Mouse (Mus musculus): ENCODE results near the gene Sult2b1.

Gene Sult2b1

DNA sequence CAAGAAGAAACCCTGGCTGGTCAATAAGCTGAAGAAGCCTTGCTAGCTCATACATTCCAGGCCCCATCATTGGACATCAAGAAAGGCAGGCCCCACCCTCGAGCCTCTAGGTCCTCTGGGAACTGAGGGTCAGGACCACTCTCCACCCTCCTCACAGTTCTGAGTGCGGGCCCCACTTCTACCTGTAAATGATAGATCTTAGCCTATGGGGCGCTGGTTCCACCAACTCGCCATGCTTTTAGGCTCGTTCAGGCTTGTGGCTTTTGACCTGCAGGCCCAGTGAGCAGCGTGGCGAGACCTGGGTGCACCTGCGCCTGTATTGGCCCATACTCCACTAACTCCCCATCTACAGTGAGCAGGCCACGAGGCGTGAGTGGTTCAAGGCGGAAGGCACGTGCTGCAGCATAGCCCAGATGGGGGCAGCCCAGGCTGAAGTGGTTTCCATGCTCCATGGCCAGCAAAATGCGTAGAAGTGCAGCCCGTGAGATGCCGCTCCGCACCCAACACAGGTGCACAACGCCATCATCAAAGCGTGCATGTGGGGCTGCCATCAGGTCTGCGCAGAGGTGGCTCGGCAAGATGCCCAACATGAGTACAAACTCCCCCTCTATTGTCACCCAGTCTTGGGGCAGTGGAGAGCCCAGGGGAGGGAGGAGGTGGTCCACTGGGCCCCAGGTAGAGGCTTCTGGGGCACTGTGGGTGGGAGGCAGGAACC, 73.8 kb downstream of the Sult2b1 start:
- no peak for DNase-seq

DNA sequence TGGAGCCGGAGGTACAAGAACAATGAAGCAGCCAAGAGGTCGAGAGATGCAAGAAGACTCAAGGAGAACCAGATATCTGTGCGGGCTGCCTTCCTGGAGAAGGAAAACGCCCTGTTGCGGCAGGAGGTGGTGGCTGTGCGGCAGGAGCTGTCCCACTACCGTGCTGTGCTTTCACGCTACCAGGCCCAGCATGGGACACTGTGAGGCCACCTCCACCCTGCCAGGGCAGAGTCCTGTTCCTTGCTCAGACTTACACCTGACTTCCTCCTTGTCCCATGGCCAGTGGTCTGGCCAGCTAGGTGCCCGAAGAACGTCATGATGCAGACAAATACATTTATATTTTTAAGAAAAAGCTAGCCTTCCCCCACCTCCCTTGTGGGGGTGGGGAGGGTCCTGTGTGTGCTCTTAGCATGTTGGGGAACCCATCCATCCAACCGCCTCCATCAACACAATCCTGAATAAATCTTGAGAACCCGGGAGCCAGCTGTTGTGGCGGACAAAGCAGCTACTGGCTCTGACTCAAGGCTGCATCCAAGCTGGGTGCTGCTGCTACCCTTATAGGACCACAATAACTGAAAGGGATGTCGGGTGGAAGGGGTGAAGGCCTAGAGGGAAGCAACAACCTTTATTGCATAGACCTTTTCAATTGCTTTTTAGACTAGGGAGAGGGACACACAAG, 74.7 kb downstream of the Sult2b1 start:
- DNase-seq, result no peak

DNA sequence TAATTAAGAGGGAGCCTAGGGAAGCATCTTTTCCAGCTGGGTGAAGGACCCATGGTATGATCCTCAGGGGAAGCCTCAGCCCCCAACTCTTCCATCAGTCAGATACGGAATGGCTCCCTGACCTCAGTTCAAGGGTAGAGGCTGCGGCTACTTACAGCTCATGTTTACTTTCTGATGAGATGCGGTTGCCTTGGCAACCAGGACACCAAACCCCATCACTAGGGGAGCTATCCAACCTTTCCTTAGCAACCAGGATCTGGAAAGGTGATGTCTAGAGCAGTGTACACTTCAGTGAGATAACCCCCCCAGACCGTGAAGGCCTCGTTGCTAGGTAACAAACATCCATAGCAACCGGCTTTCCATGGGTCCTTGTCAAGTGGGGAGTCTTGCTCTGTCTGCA, 75.4 kb downstream of the Sult2b1 start:
- DNase-seq, result peak; percentile 36

DNA sequence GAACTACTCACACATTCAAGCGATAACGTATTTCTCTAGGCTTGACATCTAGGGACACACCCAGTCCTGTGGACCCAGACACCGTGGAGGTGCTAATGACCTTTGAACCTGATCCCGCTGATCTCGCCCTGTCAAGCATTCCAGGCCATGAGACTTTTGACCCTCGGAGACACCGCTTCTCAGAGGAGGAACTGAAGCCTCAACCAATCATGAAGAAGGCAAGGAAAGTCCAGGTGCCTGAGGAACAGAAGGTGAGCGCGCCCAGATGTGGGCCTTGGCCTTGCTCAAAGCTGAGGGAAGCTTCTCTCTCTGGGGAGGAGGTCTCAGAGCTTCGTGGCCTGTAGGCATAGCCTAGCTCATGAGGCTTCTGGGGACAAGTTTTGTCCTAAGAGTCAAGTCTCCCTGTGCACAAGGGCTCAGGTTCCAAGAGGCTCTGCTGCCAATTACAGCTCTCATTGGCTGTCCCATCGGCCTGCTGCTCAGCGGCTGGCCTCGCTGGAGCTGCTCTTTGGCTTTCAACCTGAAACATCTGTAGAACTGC, 76.2 kb downstream of the Sult2b1 start:
- DNase-seq, result peak; percentile 78

DNA sequence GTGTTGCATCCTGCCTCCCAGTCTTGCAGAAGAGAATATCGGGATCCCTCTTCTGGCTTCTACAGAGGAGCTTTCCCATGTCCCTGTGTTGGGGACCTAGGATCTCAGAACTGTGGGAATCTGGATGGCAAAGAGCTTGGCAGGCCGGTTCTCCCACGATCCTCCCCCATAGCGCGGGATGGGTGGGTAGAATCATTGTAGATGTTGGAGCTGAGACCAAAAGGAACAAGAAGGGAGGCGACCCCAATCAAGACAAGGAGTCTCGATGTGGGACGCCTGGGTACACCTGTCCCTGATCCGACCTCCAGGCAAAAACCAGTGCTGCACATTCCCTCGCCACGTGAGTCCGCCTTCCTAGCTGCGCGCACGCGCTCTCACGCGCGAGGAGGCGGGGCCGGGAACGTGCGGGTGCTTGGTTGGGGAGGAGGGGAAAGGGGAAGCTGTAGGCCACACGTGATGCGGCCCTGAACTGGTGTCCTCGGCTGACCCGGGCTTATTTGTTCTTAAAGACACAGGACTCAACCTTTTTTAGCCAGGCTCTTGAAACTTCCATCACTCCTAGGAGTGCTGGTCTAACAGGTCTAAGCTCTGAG, 77.0 kb downstream of the Sult2b1 start:
- DNase-seq, result peak; percentile 100

DNA sequence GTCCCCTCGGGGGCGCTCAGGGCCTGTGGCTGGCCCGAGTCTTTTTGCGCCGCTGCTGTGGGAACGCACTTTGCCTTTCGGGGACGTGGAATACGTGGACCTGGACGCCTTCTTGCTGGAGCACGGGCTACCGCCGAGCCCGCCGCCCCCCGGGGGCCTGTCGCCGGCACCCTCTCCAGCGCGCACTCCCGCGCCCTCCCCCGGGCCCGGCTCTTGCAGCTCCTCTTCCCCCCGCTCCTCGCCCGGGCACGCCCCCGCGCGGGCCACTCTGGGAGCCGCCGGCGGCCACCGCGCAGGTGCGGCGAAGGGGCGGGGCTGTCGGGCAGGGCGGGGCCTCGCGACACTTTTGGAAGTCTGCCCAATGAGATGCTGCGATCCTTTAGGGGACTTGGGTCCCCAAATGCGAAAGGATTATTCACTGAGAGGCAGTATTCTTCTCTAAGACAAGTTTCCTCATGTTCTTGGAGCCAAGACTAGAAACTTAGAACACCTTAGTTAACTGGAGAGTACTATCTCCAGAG, 77.7 kb downstream of the Sult2b1 start:
- peak; percentile 89 for DNase-seq

DNA sequence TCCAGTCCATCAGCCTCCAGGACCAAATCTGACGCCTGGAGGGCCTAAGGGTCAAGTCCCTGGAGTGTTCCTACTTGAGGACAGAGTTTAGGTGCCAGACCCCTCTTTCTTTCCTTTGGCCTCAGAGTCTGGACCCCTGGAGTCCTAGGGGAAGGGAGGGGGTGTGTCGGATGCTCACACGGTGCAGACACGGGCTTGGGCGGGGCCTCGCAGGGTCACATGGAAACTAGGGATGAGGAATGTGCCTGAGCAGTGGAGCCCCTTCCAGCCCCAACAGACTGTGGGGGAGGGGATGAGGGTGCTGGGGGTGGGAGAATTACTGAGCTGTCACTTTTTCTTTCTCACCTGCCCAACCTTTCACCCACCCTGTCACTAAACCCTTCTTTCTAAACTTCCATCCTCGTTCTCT, 78.6 kb downstream of the Sult2b1 start:
- DNase-seq, result peak; percentile 87

DNA sequence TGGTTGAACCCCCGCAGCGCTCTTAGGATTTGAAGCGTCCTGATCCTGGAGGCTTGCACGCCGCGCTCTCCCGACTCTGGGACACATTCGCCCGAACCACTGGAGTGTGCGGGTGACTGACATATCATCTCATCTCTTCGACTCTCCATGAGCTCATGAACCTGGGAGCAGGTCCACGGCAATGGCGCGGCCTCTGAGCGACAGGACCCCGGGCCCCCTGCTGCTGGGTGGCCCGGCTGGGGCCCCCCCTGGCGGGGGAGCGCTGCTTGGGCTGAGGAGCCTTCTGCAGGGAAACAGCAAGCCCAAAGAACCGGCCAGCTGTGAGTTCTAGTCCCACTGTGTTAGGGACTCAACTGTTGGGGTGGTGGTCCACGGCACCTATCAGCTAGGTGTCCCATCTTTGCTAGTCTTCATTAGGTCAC, 79.0 kb downstream of the Sult2b1 start:
- no peak for DNase-seq

DNA sequence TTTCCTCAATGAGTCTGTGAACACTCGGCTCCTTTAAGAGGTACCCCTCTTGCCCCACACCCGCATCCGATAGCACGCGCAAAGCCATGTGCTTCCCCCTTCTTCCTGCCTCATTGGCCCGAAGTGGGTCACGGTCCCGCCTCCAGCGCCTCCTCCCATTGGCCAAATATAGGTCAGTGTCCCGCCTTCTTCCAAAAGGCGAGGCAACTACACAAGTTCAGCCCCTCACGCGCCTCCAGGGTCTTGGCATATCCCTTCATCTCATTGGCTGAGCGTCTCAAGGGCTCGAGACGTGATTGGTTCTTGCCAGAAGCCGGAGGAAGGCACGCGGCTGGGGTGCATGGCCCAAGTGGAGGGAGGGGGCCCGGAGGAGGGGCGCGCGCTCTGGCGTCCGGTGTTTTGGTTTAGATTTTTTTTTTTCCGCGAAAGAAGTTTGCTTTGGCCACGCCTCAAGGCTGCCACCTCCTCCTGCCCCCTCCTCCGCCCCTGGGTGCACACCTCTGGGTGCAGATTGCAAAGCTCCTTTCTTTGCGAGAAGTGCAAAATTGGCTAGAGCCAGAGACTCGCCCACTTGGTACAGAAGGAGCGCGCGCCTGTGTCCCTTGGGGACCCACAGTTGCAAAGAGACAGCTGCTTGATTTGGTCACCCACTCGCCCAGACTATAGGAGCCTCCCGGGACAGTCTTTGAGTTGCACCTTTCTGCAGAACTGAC, 79.6 kb downstream of the Sult2b1 start, which contains the start of gene Dbp:
TSS of gene Dbp (plus strand) at position 359 of the 713 bp plus-strand sequence.
- DNase-seq, result peak; percentile 99

DNA sequence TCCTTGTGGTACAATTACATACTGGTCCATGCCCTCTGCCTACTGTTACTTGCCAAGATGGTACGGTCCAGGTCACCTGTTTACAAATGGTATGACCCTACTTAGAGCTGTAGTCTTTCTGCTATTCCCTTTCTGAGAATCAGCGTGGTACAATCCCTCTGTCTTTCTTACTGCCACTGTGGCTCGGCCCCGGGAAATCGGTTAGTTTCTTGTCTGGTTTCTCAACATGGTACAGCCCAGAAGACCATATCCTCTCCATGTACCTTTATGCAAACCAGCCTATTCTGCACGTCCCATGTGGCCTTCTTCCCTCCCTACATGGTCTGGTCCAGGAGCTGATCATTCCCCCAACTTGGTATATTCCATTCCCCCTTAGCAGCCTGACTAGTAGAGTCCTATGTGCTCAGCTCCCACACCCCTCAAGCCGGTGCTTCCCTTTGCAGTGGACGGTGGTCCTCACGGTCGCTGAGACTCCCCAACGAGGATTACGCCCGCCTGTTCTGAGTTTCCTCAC, 80.4 kb downstream of the Sult2b1 start:
- DNase-seq, result peak; percentile 69

DNA sequence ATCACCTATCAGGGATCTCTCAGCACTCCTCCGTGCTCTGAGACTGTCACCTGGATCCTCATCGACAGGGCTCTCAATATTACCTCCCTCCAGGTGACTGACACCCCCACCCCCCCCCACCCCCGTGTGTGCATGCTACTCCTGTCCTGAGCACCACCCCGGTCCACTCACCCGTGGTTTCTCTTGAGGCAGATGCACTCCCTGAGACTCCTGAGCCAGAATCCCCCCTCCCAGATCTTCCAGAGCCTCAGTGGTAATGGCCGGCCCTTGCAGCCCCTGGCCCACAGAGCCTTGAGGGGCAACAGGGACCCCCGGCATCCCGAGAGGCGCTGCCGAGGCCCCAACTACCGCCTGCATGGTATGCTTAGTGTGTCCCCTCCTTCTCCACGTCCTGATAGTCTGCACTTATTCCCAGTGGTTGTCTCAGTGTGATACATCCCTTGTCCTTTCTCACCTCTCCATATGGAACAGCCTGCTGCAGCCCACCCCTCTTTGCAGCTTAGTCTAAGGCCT, 80.9 kb downstream of the Sult2b1 start:
- DNase-seq, result no peak

DNA sequence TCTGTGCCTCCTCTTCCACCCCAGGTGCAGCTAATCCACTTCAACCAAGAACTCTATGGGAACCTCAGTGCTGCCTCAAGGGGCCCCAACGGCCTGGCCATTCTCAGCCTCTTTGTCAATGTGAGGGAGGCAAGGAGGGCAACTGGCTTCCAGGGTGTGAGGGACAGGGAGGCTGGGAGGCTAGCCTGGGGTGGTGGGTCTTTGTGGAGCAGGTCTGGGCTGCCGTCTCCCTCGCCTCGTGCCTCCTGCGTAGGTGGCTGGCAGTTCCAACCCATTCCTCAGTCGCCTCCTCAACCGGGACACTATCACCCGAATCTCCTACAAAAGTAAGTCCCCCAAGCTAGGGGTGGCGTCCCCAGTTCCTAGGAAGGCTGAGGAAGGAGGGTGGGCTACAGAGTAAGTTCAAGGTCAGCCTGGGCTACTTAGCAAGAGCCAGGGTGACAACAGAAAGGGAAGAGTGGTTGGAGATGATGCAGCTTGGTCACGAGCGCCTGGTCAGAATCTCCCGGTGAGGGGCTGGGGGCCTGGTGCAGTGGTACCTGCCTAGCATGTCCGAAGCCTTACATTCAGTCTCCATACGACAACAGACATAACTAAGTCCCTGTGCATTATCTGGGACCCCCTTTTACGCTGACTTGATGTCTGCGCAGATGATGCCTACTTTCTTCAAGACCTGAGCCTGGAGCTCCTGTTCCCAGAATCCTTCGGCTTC, 81.5 kb downstream of the Sult2b1 start:
- DNase-seq, result no peak

DNA sequence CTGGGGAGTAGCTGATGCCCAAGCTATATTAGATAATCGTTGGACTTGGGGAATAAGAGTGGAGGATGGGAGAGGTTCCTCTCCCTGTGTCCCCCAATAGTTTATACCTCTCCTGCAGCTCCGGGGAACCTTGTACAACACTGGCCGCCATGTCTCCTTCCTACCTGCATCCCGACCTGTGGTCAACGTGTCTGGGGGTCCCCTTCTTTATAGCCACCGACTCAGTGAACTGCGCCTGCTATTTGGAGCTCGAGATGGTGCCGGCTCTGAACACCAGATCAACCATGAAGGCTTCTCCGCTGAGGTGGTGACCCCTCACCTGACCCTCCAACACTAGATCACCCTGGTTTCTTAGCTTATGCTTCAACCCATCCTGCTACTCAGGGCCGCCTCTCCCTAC, 82.2 kb downstream of the Sult2b1 start:
- no peak for DNase-seq

DNA sequence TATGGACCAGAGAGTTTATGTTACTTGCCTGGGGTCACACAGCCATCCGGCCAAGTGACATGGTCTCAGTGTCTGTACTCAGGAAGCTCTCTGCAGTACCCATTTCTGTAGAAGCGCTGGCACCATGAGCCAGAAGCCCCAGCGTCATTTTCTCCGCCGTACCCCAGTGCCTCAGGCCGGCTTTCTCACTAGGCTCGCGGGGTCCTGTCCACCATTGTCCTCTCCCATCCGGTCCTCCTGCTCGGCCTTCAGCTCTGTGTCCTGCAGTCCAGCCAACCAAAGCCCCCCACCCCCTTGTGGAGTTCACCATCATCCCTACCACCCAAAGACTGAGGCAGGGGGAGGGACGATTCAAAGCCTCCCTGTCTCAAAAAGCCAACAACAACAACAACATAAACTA, 82.9 kb downstream of the Sult2b1 start:
- no peak for DNase-seq

DNA sequence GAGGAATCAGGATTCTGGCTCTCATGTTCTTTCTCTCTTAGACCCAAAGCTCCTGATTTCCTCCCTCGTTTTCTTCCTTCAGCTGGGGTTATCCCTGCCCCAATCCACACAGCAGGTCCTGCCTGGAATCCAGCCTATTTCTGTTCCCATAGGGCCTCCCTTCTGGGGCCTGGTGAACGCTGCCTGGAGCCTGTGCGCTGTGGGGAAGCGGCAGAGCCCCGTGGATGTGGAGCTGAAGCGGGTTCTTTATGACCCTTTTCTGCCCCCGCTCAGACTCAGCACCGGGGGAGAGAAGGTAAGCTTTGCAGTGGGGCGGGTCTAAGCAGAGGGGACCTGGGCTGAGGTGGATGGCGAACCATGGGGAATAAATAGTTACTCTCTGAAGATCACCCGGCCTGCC, 83.4 kb downstream of the Sult2b1 start:
- no peak for DNase-seq

DNA sequence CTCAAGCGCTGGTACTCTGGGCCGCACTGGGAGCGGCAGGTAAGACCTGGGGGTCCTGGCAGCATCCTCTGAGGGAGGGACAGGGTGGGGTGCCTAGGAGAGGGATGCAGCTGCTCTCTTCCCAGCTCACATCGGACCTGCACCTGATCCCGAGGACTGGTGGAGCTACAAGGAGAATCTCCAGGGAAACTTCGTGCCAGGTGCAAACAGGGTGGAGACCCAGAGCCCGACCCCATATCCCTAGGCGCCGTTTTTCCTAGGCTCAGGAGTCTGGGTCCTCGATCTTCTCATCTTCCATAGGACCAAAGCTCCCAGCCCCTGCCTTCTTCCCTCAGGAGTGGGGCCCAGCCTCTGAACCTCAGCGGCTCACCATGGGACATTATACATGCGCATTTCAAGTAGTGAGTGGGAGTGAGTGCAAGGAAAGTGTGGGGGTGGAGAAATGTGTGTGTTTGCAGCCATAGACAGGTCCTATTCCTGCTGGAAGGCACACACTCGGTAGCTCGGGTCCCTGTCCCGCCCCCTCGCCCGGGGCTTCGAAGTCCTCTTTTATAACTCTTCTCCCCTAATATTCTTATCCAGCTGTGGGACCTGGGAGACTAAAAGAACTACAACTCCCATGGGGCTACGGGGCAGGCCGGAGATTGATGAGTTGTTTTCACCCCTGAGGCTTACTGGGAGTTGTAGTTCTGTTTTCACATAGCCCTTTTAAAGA, 84.0 kb downstream of the Sult2b1 start:
- peak; percentile 84 for DNase-seq

DNA sequence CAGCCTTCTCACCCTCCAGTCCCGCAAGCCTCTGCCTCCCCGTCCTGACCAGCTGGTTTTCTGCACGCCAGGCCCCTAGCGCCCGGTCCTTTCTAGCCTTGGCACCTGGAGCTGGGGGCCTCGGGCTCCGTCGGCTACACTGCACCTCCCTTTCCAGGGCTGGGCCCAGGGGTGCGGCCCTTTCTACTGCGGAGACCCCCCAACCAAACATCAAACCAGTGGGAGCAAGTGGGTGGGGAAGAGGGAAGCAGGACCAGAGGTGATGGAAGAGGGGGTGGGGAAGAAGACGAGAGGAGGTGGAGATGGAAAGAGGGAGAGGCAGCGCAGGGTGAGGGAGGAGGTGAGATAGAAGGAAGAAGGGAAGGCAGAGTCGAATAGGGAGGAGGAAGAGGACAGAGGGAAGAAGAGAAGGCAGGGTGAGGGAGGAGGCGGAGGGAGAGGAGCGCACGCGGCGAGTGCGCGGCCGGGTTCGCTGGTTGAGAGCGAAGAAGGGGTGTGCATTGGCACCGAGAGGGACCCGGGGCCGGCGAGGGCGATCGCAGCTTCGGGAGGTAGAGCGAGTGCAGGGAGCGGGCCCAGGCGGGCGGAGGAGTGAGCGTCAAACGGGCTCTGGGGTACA, 84.8 kb downstream of the Sult2b1 start, which contains the start of gene Car11:
TSS of gene Car11 (plus strand) at position 321 of the 619 bp plus-strand sequence.
- no peak for DNase-seq

DNA sequence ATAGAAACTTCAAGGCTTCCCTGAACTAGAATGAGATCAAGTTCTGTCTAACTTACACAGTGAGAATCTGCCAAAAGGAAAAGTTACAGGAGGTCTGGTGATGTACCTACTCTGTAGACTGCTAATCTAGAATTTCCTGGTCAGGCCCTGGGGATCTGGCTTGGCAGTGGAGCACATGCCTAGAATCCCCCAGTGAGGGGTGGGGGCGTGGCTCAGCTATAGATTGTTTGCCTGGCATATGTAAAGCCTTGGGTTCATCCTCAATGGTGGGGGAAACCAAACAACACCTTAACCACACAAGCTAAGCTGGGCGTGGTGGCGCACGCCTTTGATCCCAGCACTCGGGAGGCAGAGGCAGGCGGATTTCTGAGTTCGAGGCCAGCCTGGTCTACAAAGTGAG, 86.6 kb downstream of the Sult2b1 start:
- DNase-seq, result no peak

DNA sequence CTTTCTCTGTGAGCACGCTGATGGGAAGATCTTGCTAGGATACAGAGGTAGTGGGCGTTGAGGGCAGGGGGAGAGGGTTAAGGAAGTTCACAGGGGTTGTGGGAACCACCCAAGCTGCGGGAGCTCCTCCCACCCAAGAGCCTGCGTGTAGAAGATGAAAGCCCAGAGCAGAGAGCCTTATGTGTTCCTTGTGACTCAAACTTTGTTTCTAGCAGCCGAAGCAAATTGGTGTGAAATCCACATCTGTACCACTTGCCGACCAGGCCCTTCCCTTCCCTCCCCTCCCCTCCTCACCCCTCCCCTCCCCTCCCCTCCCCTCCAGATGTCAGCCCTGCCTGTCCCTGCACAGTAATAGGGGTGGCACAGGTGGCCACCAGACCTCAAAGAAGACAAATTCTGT, 89.4 kb downstream of the Sult2b1 start:
- DNase-seq, result no peak

DNA sequence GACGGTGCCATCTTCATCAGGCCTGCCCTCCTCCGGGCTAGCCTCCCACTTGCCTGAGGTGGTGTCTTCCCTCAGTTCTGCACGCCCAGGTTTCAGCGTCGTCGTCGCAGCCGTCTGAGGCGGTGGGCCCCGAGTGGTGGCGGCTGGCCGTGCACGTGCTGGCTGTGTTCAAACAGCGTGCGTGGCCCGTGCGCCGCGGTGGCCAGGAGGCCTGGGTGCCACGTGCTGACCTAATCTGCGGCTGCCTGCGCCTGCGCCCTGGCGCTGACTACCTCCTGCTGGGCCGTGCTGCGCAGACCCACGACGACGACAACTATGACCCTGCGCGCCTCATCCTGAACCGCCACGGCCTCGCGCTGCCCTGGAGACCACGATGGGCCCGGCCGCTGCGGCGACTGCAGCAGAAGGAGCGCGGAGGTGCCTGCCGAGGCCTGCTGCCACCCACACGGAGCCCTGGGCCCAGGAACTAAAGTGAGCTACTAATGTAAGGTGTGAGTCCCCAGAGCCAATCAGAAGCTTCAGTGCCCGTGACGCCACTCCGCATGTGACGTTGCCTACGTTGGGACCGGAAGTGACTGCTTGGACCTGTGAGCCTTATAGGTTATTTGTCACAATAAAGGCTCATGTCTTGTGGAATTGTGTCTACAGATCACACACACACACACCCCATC, 90.4 kb downstream of the Sult2b1 start, which contains the start of gene Sec1:
TSS of gene Sec1 (minus strand) at position 482 of the 671 bp plus-strand sequence.
- DNase-seq, result no peak
